Mouse (Mus musculus) heart, adult 2 months (tissue): ENCODE measurements around the gene Stam.

Source experiments
- CTCF ChIP-seq: fragments of 200-600 bp; IDR thresholded peaks from 2 replicates; pipeline ENCODE4 v1.8.1; 2022; ENCODE audit warnings: antibody characterized with exemption, mild to moderate bottlenecking, moderate library complexity
- POLR2A ChIP-seq: fragments of 200-500 bp; IDR thresholded peaks from 2 replicates; pipeline ENCODE4 v1.6.1; 2011; ENCODE audit warnings: mild to moderate bottlenecking, low read depth, low read length, control low read depth; ENCODE audit not compliant: insufficient read depth

DNA sequence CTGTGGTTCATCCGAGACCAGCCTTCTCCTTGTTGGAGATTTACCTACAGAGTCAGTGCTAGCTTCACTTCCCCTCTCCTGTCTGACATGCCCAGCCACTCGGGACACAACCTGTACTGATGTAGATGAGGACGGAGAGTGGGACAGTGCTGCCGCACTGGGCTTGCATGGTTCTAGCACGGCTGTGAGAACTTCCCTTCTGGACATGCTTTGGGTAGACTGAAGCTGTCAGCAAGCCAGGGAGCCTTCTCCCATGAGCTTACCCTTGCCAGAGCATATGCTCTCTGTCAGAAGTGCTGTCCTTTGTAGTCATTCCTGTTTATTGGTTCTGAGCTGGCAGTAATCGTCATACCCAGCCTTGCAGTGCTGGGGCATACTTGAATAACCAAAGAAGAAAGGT lies 78.0 kb downstream of the Stam start:
- TF ChIP-seq CTCF, result no peak
- TF ChIP-seq POLR2A, result no peak
